Mouse (Mus musculus): ENCODE data around the gene Wnt2. TPM values are rescaled to one million over a fixed set of nuclear protein-coding genes. Genes with fewer than 3 reads are reported as not detected.

Gene Wnt2
- polyA plus RNA-seq, 1 experiment from 2014 or later, result 0.43 TPM

- no peaks in the 10 kb centered on the region for H3K4me1 ChIP-seq (replicated peaks; ENCODE audit: insufficient read depth, low read length)
- no peaks in the 10 kb centered on the region for H3K36me3 ChIP-seq (ENCODE audit: insufficient read depth, low read length)
- no peak overlapping the region for H3K4me3 ChIP-seq (replicated peaks; ENCODE audit: low read depth, low read length)
- H3K4me2 ChIP-seq (ENCODE audit: low read length), result no peak overlapping the region
- WGBS, result 67% methylated on average over 1 of the region's 1 CpGs
- H3K9ac ChIP-seq (ENCODE audit: low read depth, low read length), result no peak overlapping the region
- no peak for DNase-seq (ENCODE audit: low spot score)
- ATAC-seq (replicated peaks; ENCODE audit: low FRiP score, low read depth), result no peak
- TF ChIP-seq CTCF (IDR thresholded peaks at IDR 0.05; ENCODE audit: low read depth), result no peak
- H3K27ac ChIP-seq, result no peak overlapping the region
- no peaks in the 10 kb centered on the region for H3K27me3 ChIP-seq (ENCODE audit: insufficient read depth, low read length)
- no peaks in the 10 kb centered on the region for H3K9me3 ChIP-seq (replicated peaks; ENCODE audit: low read length)
Observed at GRCm38 (mm10) chr6:17969815-17970214, 60.6 kb downstream of the Wnt2 start.

- Histone ChIP-seq H3K4me1 (replicated peaks; ENCODE audit: insufficient read depth, low read length) (no peaks in the 10 kb centered on the region), H3K4me3 (replicated peaks; ENCODE audit: low read depth, low read length) (no peak overlapping the region), H3K36me3 (ENCODE audit: insufficient read depth, low read length) (no peaks in the 10 kb centered on the region), H3K9ac (ENCODE audit: low read depth, low read length) (no peak overlapping the region), H3K27ac (no peak overlapping the region), H3K4me2 (ENCODE audit: low read length) (no peak overlapping the region), H3K9me3 (replicated peaks; ENCODE audit: low read length) (no peaks in the 10 kb centered on the region), H3K27me3 (ENCODE audit: insufficient read depth, low read length) (no peaks in the 10 kb centered on the region)
- ATAC-seq (replicated peaks; ENCODE audit: low FRiP score, low read depth) (no peak), DNase-seq (ENCODE audit: low spot score) (no peak)
- WGBS, result 63% methylated on average over 1 of the region's 1 CpGs
- TF ChIP-seq CTCF (IDR thresholded peaks at IDR 0.05; ENCODE audit: low read depth), result no peak
Observed at GRCm38 (mm10) chr6:17968467-17969144, 61.8 kb downstream of the Wnt2 start.

- Histone ChIP-seq H3K9ac (ENCODE audit: low read depth, low read length) (no peak overlapping the region), H3K27ac (no peak overlapping the region), H3K4me2 (ENCODE audit: low read length) (no peak overlapping the region), H3K27me3 (ENCODE audit: insufficient read depth, low read length) (no peaks in the 10 kb centered on the region), H3K36me3 (ENCODE audit: insufficient read depth, low read length) (no peaks in the 10 kb centered on the region), H3K4me1 (replicated peaks; ENCODE audit: insufficient read depth, low read length) (no peaks in the 10 kb centered on the region), H3K4me3 (replicated peaks; ENCODE audit: low read depth, low read length) (no peak overlapping the region), H3K9me3 (replicated peaks; ENCODE audit: low read length) (no peaks in the 10 kb centered on the region)
- TF ChIP-seq CTCF (IDR thresholded peaks at IDR 0.05; ENCODE audit: low read depth), result no peak
- DNase-seq (ENCODE audit: low spot score) (no peak), ATAC-seq (replicated peaks; ENCODE audit: low FRiP score, low read depth) (no peak)
- WGBS, result 87% methylated on average over 3 of the region's 3 CpGs
Observed at GRCm38 (mm10) chr6:17963455-17963854, 66.9 kb downstream of the Wnt2 start.

GRCm38 (mm10) chr6:17951779-17952178 is 78.6 kb downstream of the Wnt2 start:
- no peaks in the 10 kb centered on the region for H3K36me3 ChIP-seq (ENCODE audit: insufficient read depth, low read length)
- no peak for TF ChIP-seq CTCF (IDR thresholded peaks at IDR 0.05; ENCODE audit: low read depth)
- ATAC-seq (replicated peaks; ENCODE audit: low FRiP score, low read depth) (no peak), DNase-seq (ENCODE audit: low spot score) (no peak)
- no peak overlapping the region for H3K27ac ChIP-seq
- 50% methylated on average over 8 of the region's 8 CpGs for WGBS
- no peaks in the 10 kb centered on the region for H3K9me3 ChIP-seq (replicated peaks; ENCODE audit: low read length)
- H3K27me3 ChIP-seq (ENCODE audit: insufficient read depth, low read length), result no peaks in the 10 kb centered on the region
- no peak overlapping the region for H3K4me3 ChIP-seq (replicated peaks; ENCODE audit: low read depth, low read length)
- no peak overlapping the region for H3K4me2 ChIP-seq (ENCODE audit: low read length)
- no peak overlapping the region for H3K9ac ChIP-seq (ENCODE audit: low read depth, low read length)
- no peaks in the 10 kb centered on the region for H3K4me1 ChIP-seq (replicated peaks; ENCODE audit: insufficient read depth, low read length)

- no peak overlapping the region for H3K27ac ChIP-seq
- H3K36me3 ChIP-seq (ENCODE audit: insufficient read depth, low read length), result no peaks in the 10 kb centered on the region
- ATAC-seq (replicated peaks; ENCODE audit: low FRiP score, low read depth) (no peak), DNase-seq (ENCODE audit: low spot score) (no peak)
- no peak overlapping the region for H3K4me2 ChIP-seq (ENCODE audit: low read length)
- 84% methylated on average over 5 of the region's 5 CpGs for WGBS
- no peak for TF ChIP-seq CTCF (IDR thresholded peaks at IDR 0.05; ENCODE audit: low read depth)
- no peaks in the 10 kb centered on the region for H3K4me1 ChIP-seq (replicated peaks; ENCODE audit: insufficient read depth, low read length)
- no peak overlapping the region for H3K4me3 ChIP-seq (replicated peaks; ENCODE audit: low read depth, low read length)
- H3K9ac ChIP-seq (ENCODE audit: low read depth, low read length), result no peak overlapping the region
- no peaks in the 10 kb centered on the region for H3K27me3 ChIP-seq (ENCODE audit: insufficient read depth, low read length)
- H3K9me3 ChIP-seq (replicated peaks; ENCODE audit: low read length), result no peaks in the 10 kb centered on the region
Observed at GRCm38 (mm10) chr6:17949103-17949502, 81.3 kb downstream of the Wnt2 start.

- Histone ChIP-seq H3K9ac (ENCODE audit: low read depth, low read length) (no peak overlapping the region), H3K9me3 (replicated peaks; ENCODE audit: low read length) (no peaks in the 10 kb centered on the region), H3K27me3 (ENCODE audit: insufficient read depth, low read length) (no peaks in the 10 kb centered on the region), H3K4me2 (ENCODE audit: low read length) (no peak overlapping the region), H3K27ac (no peak overlapping the region), H3K36me3 (ENCODE audit: insufficient read depth, low read length) (no peaks in the 10 kb centered on the region), H3K4me3 (replicated peaks; ENCODE audit: low read depth, low read length) (no peak overlapping the region), H3K4me1 (replicated peaks; ENCODE audit: insufficient read depth, low read length) (no peaks in the 10 kb centered on the region)
- TF ChIP-seq CTCF (IDR thresholded peaks at IDR 0.05; ENCODE audit: low read depth), result no peak
- ATAC-seq (replicated peaks; ENCODE audit: low FRiP score, low read depth) (no peak), DNase-seq (ENCODE audit: low spot score) (no peak)
- 67% methylated on average over 11 of the region's 11 CpGs for WGBS
Observed at GRCm38 (mm10) chr6:17947130-17947831, 83.1 kb downstream of the Wnt2 start.

All from kidney, postnatal 0 days (tissue).